ENCODE assay signal across 18 mouse cellular contexts in the genomic region with DNA sequence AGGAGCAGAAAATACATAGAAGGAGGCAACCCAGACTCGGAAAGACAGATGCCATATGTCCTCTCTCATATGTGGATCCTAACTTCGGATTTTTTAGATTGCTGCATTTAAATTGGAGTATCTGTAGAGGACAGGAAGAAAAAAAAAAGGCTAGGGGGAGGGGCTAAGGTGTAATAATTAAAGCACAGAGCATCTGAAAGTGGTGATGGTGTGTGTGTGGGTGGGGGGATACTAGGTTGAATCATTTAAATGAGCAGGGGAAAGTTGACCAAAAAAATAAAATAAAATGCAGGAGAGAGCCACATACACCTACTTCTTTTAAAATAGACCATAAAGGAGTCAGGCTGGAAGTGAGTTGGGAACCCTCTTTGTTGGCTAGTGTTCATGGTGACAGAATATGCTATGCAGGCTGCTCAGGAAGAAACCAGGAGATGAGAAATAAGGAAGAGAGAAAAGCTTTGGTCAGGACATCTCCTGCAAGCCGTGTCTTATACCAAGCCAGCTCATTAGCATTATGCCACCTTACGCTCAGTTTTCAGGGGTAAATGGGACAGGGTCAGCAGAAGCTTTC.
A peak's percentile ranks its signal among the peaks of the same experiment; 100 is the strongest.
DNase-seq lines count a peak whose midpoint lies in the region; ATAC-seq lines count a peak whose summit lies in the region.
"Had no signal": no experiment of that assay in that cellular context is flagged by ENCODE, and none has a peak within 500 bp of the region (broad histone marks: within the 10 kb centered on the region; RNA-seq: fewer than 3 reads in every experiment).

No protein-coding gene starts in this region.

- no peak for DNase-seq in frontal cortex, postnatal 10 days (ENCODE audit: low spot score in 2 of 2)
- peak; percentile 20 for DNase-seq in right cerebral cortex, adult 18-20 months
- no peak for DNase-seq in right cerebral cortex, postnatal 25 days
- no peak for DNase-seq in adrenal gland, postnatal 36 days
- DNase-seq: adrenal gland, adult 2 months; adrenal gland, postnatal 10 days; adrenal gland, postnatal 25 days; B cell, adult 2 months; cerebellum, adult 11 months; cerebellum, adult 18-20 months; cerebellum, adult 8-10 months; cerebellum, adult 9-11 months; cerebellum, postnatal 14 days; cerebellum, postnatal 36 days; embryo, embryonic 11 days had no signal

- ATAC-seq in frontal cortex, adult (ENCODE audit: low TSS enrichment) = peak; percentile 91
- ATAC-seq: forebrain, embryonic 14.5 days; forebrain, embryonic 16.5 days had no signal
